Mouse (Mus musculus) adrenal gland, adult (tissue): ENCODE measurements around the gene 4930447C04Rik.

Experiments
- DNase-seq, 2 experiments: peaks; one replicate each; pipeline ENCODE4 v3.0.0; 2022 to 2023; ENCODE audit warnings: low spot score in 1 of 2; ENCODE audit not compliant: inconsistent age in 2 of 2

4930447C04Rik gene

GRCm38 (mm10) chr12:72940071-72940821 lies at the start of gene 4930447C04Rik:
Gene 4930447C04Rik, minus strand, starts transcription at chr12:72940774.
- DNase-seq = no peak

- peak; percentile 16 to 84 for DNase-seq
These were observed 42.7 kb upstream of the 4930447C04Rik start for GRCm38 (mm10) chr12:72983071-72983857.

GRCm38 (mm10) chr12:72982616-72983015 lies 42.0 kb upstream of the 4930447C04Rik start:
- peak; percentile 17 to 69 for DNase-seq

- DNase-seq = no peak
These were observed 38.7 kb upstream of the 4930447C04Rik start for GRCm38 (mm10) chr12:72979236-72979635.

- DNase-seq = peak in 1 of 2 experiments; percentile 38
These were observed 37.3 kb upstream of the 4930447C04Rik start for GRCm38 (mm10) chr12:72977851-72978250.

- peak; percentile 72 to 88 for DNase-seq
These were observed 36.1 kb upstream of the 4930447C04Rik start for GRCm38 (mm10) chr12:72976718-72977117.

GRCm38 (mm10) chr12:72976172-72976571 lies 35.6 kb upstream of the 4930447C04Rik start:
- DNase-seq = no peak

GRCm38 (mm10) chr12:72973161-72973560 lies 32.6 kb upstream of the 4930447C04Rik start:
- peak in 1 of 2 experiments; percentile 81 for DNase-seq

- no peak for DNase-seq
These were observed 30.0 kb upstream of the 4930447C04Rik start for GRCm38 (mm10) chr12:72970620-72971019.

- no peak for DNase-seq
These were observed 27.0 kb upstream of the 4930447C04Rik start for GRCm38 (mm10) chr12:72967541-72967940.

- no peak for DNase-seq
These were observed 22.2 kb upstream of the 4930447C04Rik start for GRCm38 (mm10) chr12:72962761-72963160.

- no peak for DNase-seq
These were observed 17.9 kb upstream of the 4930447C04Rik start for GRCm38 (mm10) chr12:72958446-72958845.

- DNase-seq = no peak
These were observed 17.4 kb upstream of the 4930447C04Rik start for GRCm38 (mm10) chr12:72957829-72958424.

- peak in 1 of 2 experiments; percentile 63 for DNase-seq
These were observed 14.3 kb upstream of the 4930447C04Rik start for GRCm38 (mm10) chr12:72954906-72955305.

GRCm38 (mm10) chr12:72953858-72954257 lies 13.3 kb upstream of the 4930447C04Rik start:
- no peak for DNase-seq

GRCm38 (mm10) chr12:72953089-72953488 lies 12.5 kb upstream of the 4930447C04Rik start:
- no peak for DNase-seq

GRCm38 (mm10) chr12:72947335-72947734 lies 6.8 kb upstream of the 4930447C04Rik start:
- no peak for DNase-seq

- DNase-seq = no peak
These were observed 6.2 kb upstream of the 4930447C04Rik start for GRCm38 (mm10) chr12:72946805-72947204.

GRCm38 (mm10) chr12:72946064-72946395 lies 5.5 kb upstream of the 4930447C04Rik start:
- no peak for DNase-seq

- DNase-seq = no peak
These were observed 4.9 kb upstream of the 4930447C04Rik start for GRCm38 (mm10) chr12:72945301-72946063.
